Mouse (Mus musculus): ENCODE data around the gene Atxn7l1. TPM values are rescaled to one million over a fixed set of nuclear protein-coding genes. Genes with fewer than 3 reads are reported as not detected.

Gene Atxn7l1
- polyA plus RNA-seq, 1 experiment from 2014 or later = 11.4 TPM

DNA sequence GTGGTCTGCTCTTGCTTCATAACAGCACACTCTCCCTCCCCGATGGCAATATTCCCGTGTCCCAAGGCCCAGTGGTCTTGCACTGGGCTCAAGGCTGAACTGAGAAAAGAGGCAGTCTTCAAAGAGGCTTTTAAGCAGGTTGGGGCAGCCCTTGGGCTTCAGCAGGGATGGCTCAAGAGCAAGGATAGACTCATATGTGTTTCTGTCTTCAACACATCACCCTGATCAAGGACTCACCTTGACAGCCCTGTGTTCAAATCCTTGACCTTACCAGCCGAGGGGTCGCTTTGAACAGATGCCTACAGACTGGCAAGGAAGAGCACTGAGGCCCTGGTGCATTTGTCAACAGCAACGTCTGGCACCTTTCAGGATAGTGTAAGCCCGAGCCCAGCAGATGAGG lies 105.1 kb downstream of the Atxn7l1 start:
- ATAC-seq (ENCODE audit: low read depth) = no peak
- Histone ChIP-seq H3K27ac (replicated peaks; ENCODE audit: low read depth, low read length) (no peak overlapping the region), H3K4me3 (ENCODE audit: low read depth, low read length) (no peak overlapping the region)

DNA sequence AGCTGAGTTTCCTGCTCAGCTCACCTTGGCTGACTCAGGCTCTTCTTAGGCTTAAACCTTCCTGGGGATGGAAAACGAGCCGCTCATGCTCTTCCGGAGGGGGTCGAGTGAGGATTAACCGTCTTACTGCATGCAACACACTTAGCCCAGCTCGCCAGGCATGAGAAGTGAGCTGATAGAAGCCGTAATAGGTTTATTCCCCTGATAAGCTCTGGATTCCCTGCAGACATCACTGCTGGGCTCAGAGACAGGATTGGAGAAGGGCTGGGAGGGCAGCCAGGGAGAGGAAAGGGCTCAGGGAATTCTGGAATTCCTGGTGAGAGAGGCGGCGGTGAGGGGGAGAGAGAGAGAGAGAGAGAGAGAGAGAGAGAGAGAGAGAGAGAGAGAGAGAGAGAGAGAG lies 105.7 kb downstream of the Atxn7l1 start:
- H3K4me3 ChIP-seq (ENCODE audit: low read depth, low read length) = no peak overlapping the region
- H3K9ac ChIP-seq (ENCODE audit: low read depth, low read length) = no peak overlapping the region
- H3K4me2 ChIP-seq (ENCODE audit: low read depth, low read length) = no peak overlapping the region
- no peaks in the 10 kb centered on the region for H3K27me3 ChIP-seq (replicated peaks; ENCODE audit: control insufficient read depth, insufficient read depth, low read length)
- no peaks in the 10 kb centered on the region for H3K9me3 ChIP-seq (ENCODE audit: control insufficient read depth, low read length)
- peak; percentile 64 for DNase-seq (ENCODE audit: low spot score)
- peaks cover 11% of the 10 kb centered on the region for H3K4me1 ChIP-seq (ENCODE audit: control insufficient read depth, insufficient read depth, low read length)
- peak; percentile 73 for ATAC-seq (ENCODE audit: low read depth)
- H3K27ac ChIP-seq (replicated peaks; ENCODE audit: low read depth, low read length) = no peak overlapping the region
- 32% methylated on average over 9 of the region's 9 CpGs for WGBS
- H3K36me3 ChIP-seq (ENCODE audit: control insufficient read depth, insufficient read depth, low read length) = peaks cover 8% of the 10 kb centered on the region

More for the DNA sequence above, 105.1 kb downstream of the Atxn7l1 start:
- DNase-seq (ENCODE audit: low spot score) = no peak
- H3K9ac ChIP-seq (ENCODE audit: low read depth, low read length) = no peak overlapping the region
- peaks cover 8% of the 10 kb centered on the region for H3K36me3 ChIP-seq (ENCODE audit: control insufficient read depth, insufficient read depth, low read length)
- 72% methylated on average over 6 of the region's 6 CpGs for WGBS
- no peaks in the 10 kb centered on the region for H3K9me3 ChIP-seq (ENCODE audit: control insufficient read depth, low read length)
- H3K27me3 ChIP-seq (replicated peaks; ENCODE audit: control insufficient read depth, insufficient read depth, low read length) = no peaks in the 10 kb centered on the region
- peaks cover 11% of the 10 kb centered on the region for H3K4me1 ChIP-seq (ENCODE audit: control insufficient read depth, insufficient read depth, low read length)
- no peak overlapping the region for H3K4me2 ChIP-seq (ENCODE audit: low read depth, low read length)

DNA sequence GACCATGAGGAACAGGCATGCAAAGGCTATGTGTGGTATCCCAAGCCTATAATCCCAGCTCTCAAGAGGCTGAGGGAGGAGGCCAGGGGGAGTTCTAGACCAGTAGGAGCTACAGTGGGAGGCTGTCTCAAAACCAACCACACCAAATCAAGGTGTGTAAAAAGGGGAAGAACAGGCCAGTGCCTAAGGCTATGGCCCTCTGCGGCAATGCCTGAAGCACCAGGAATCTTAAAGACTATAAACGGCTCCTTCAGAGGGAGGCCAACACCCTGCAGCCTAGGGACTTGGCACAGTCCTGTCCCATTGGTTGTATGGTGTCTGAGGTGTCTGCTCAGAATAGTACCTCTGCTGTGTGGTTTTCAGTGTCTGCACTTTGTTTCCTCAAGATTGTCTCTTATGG lies 107.8 kb downstream of the Atxn7l1 start:
- ATAC-seq (ENCODE audit: low read depth) (no peak), DNase-seq (ENCODE audit: low spot score) (no peak)
- no peak overlapping the region for H3K4me2 ChIP-seq (ENCODE audit: low read depth, low read length)
- no peaks in the 10 kb centered on the region for H3K9me3 ChIP-seq (ENCODE audit: control insufficient read depth, low read length)
- H3K4me1 ChIP-seq (ENCODE audit: control insufficient read depth, insufficient read depth, low read length) = peaks cover 11% of the 10 kb centered on the region
- 57% methylated on average over 2 of the region's 2 CpGs for WGBS
- H3K9ac ChIP-seq (ENCODE audit: low read depth, low read length) = no peak overlapping the region
- H3K36me3 ChIP-seq (ENCODE audit: control insufficient read depth, insufficient read depth, low read length) = peaks cover 2% of the 10 kb centered on the region
- no peak overlapping the region for H3K4me3 ChIP-seq (ENCODE audit: low read depth, low read length)
- no peaks in the 10 kb centered on the region for H3K27me3 ChIP-seq (replicated peaks; ENCODE audit: control insufficient read depth, insufficient read depth, low read length)
- no peak overlapping the region for H3K27ac ChIP-seq (replicated peaks; ENCODE audit: low read depth, low read length)

DNA sequence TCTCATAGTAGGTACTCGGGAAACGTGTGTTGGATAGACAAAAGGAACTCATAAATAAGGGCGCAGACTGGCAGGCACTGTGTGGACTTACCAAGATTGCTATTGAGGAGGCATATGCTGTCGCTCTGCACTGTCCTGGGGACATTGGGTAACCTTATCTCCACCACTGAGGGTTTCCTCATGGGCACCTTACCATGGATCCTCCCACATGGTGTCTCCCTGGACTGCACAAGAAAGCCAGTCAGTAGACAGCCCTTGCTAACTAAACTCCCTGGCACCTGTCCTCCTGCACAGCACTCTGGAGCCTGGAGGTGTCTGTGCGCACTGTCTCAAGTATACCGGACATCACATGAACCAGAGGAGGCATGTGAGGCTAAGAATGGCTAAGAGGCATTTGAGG lies 108.9 kb downstream of the Atxn7l1 start:
- 92% methylated on average over 6 of the region's 6 CpGs for WGBS
- Histone ChIP-seq H3K36me3 (ENCODE audit: control insufficient read depth, insufficient read depth, low read length) (no peaks in the 10 kb centered on the region), H3K4me3 (ENCODE audit: low read depth, low read length) (no peak overlapping the region), H3K9ac (ENCODE audit: low read depth, low read length) (no peak overlapping the region), H3K9me3 (ENCODE audit: control insufficient read depth, low read length) (no peaks in the 10 kb centered on the region), H3K27ac (replicated peaks; ENCODE audit: low read depth, low read length) (no peak overlapping the region), H3K27me3 (replicated peaks; ENCODE audit: control insufficient read depth, insufficient read depth, low read length) (no peaks in the 10 kb centered on the region), H3K4me1 (ENCODE audit: control insufficient read depth, insufficient read depth, low read length) (peaks cover 11% of the 10 kb centered on the region), H3K4me2 (ENCODE audit: low read depth, low read length) (no peak overlapping the region)
- DNase-seq (ENCODE audit: low spot score) (no peak), ATAC-seq (ENCODE audit: low read depth) (no peak)

DNA sequence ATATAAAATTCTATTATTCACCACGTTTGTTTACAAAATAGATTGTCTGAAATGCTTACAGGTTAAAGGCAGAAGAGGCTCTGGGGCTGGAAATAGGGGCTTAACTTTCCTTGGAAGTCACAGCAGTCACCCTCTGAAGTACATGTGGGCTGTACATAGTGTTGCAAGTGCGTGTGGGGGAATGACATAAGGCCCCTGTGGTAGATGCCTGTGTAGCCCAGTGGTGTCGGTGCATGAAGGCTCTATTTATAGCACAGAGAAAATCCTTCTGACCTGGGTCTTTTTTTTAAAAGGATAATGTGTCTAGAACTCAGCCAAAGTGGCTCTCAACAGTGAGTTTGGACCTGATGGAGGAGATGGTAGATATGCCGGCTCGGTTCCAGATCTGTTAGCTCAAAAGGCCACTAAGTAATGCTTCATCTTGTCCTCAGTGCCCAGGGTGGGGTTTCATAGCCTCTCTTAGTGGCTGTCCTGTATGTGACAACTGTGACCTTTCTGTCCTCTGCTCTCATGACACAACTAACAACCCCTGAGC lies 111.6 kb downstream of the Atxn7l1 start:
- Histone ChIP-seq H3K9me3 (ENCODE audit: control insufficient read depth, low read length) (no peaks in the 10 kb centered on the region), H3K27ac (replicated peaks; ENCODE audit: low read depth, low read length) (no peak overlapping the region), H3K9ac (ENCODE audit: low read depth, low read length) (no peak overlapping the region), H3K27me3 (replicated peaks; ENCODE audit: control insufficient read depth, insufficient read depth, low read length) (no peaks in the 10 kb centered on the region), H3K4me1 (ENCODE audit: control insufficient read depth, insufficient read depth, low read length) (peaks cover 6% of the 10 kb centered on the region; the same call in 1 of the 2 replicates), H3K4me3 (ENCODE audit: low read depth, low read length) (no peak overlapping the region), H3K4me2 (ENCODE audit: low read depth, low read length) (no peak overlapping the region), H3K36me3 (ENCODE audit: control insufficient read depth, insufficient read depth, low read length) (no peaks in the 10 kb centered on the region)
- ATAC-seq (ENCODE audit: low read depth) = no peak
- WGBS = 85% methylated on average over 5 of the region's 5 CpGs
- no peak for DNase-seq (ENCODE audit: low spot score)

DNA sequence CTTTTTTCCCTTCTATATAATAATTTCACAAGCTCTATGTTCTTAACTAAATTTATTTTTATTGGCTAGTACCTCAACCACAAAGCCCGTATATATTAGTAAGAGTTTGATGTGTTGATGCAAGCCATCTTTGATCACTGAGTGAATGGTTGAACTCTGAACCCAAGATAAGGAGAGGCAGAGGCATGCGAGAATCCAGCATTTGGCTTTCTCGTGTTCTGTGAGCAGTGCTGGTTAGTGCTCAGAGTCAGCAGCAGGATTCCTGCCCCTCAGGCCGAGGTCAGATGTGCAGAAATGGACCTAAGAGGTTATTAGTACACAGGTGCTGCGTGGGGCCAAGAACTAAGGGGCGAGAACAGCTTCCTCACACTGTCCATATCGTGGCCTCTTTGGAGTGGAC lies 113.1 kb downstream of the Atxn7l1 start:
- no peak overlapping the region for H3K27ac ChIP-seq (replicated peaks; ENCODE audit: low read depth, low read length)
- no peaks in the 10 kb centered on the region for H3K27me3 ChIP-seq (replicated peaks; ENCODE audit: control insufficient read depth, insufficient read depth, low read length)
- H3K4me3 ChIP-seq (ENCODE audit: low read depth, low read length) = no peak overlapping the region
- H3K9me3 ChIP-seq (ENCODE audit: control insufficient read depth, low read length) = no peaks in the 10 kb centered on the region
- DNase-seq (ENCODE audit: low spot score) = no peak
- H3K9ac ChIP-seq (ENCODE audit: low read depth, low read length) = no peak overlapping the region
- no peaks in the 10 kb centered on the region for H3K36me3 ChIP-seq (ENCODE audit: control insufficient read depth, insufficient read depth, low read length)
- ATAC-seq (ENCODE audit: low read depth) = no peak
- H3K4me2 ChIP-seq (ENCODE audit: low read depth, low read length) = no peak overlapping the region
- 0 out of 2 replicates have a peak, but pooled peaks cover under 1% of the 10 kb centered on the region for H3K4me1 ChIP-seq (ENCODE audit: control insufficient read depth, insufficient read depth, low read length)
- 71% methylated on average over 7 of the region's 7 CpGs for WGBS

DNA sequence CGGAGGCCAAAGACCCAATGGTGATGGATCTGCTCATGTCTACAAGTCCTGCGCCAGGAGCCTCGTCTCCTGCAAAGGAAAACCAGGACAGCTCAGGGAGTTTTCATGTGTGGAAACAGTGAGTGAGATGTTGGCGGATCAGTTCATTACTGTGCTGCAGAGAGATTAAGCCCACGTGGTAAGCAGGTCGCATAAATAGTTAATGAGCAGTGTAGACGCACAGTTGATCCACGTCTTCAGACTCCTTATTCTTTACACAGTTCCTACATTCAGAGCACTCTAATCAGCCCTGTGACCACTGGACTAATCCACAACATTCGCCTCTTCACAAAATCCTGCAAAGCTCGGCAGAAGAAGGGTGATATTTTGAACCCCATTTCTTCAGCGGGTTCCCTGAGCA lies 118.4 kb downstream of the Atxn7l1 start:
- Histone ChIP-seq H3K4me2 (ENCODE audit: low read depth, low read length) (no peak overlapping the region), H3K4me1 (ENCODE audit: control insufficient read depth, insufficient read depth, low read length) (peaks cover 9% of the 10 kb centered on the region), H3K4me3 (ENCODE audit: low read depth, low read length) (no peak overlapping the region), H3K9me3 (ENCODE audit: control insufficient read depth, low read length) (no peaks in the 10 kb centered on the region), H3K27me3 (replicated peaks; ENCODE audit: control insufficient read depth, insufficient read depth, low read length) (no peaks in the 10 kb centered on the region), H3K9ac (ENCODE audit: low read depth, low read length) (no peak overlapping the region), H3K36me3 (ENCODE audit: control insufficient read depth, insufficient read depth, low read length) (no peaks in the 10 kb centered on the region), H3K27ac (replicated peaks; ENCODE audit: low read depth, low read length) (no peak overlapping the region)
- DNase-seq (ENCODE audit: low spot score) (no peak), ATAC-seq (ENCODE audit: low read depth) (no peak)
- 88% methylated on average over 11 of the region's 11 CpGs for WGBS

DNA sequence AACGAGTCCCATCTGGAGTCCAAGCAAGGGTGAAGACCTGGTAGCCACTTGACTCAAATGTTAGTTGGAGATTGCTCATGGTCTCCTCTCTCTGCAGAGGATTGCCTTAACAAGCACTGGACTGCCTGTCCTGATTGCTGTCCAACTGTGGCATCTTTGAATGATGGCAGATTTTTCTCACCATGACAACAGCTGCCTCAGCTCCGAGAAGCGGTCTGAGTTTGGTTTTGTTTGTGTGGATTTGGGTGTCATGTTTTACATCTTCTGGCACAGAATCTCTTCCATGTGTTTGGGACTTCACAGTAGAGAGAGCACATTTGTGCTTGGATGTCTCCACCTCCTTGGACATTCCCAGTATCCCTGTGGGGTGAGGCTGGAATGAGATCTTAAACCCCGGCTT lies 120.5 kb downstream of the Atxn7l1 start:
- no peaks in the 10 kb centered on the region for H3K9me3 ChIP-seq (ENCODE audit: control insufficient read depth, low read length)
- whole genome bisulfite sequencing = 47% methylated on average over 4 of the region's 4 CpGs
- peaks cover 9% of the 10 kb centered on the region for H3K4me1 ChIP-seq (ENCODE audit: control insufficient read depth, insufficient read depth, low read length)
- H3K27me3 ChIP-seq (replicated peaks; ENCODE audit: control insufficient read depth, insufficient read depth, low read length) = no peaks in the 10 kb centered on the region
- no peak overlapping the region for H3K27ac ChIP-seq (replicated peaks; ENCODE audit: low read depth, low read length)
- H3K36me3 ChIP-seq (ENCODE audit: control insufficient read depth, insufficient read depth, low read length) = no peaks in the 10 kb centered on the region
- no peak overlapping the region for H3K4me3 ChIP-seq (ENCODE audit: low read depth, low read length)
- H3K9ac ChIP-seq (ENCODE audit: low read depth, low read length) = no peak overlapping the region
- peak; percentile 63 for DNase-seq (ENCODE audit: low spot score)
- ATAC-seq (ENCODE audit: low read depth) = peak; percentile 37; the same call in 1 of the 2 replicates
- no peak overlapping the region for H3K4me2 ChIP-seq (ENCODE audit: low read depth, low read length)

DNA sequence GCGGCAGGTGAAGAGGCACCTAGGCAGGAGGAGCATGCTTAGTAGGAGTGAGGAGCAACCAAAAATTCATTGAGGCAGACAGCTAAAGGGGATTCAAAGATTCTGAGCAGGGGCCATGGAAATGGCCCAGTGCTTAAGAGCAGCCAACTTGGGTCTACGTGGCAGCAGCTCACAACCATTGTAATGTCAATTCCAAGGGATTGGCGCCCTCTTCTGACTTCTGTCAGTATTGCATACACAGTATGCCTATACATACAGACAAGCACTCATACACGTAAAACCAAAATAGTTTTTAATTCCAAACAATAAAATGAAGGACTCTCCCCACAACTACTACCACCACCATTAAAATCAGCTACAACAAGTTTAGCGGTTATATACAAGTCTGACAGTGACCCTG lies 122.2 kb downstream of the Atxn7l1 start:
- no peaks in the 10 kb centered on the region for H3K27me3 ChIP-seq (replicated peaks; ENCODE audit: control insufficient read depth, insufficient read depth, low read length)
- 75% methylated on average over 5 of the region's 5 CpGs for WGBS
- no peak for ATAC-seq (ENCODE audit: low read depth)
- H3K4me3 ChIP-seq (ENCODE audit: low read depth, low read length) = no peak overlapping the region
- no peak overlapping the region for H3K4me2 ChIP-seq (ENCODE audit: low read depth, low read length)
- DNase-seq (ENCODE audit: low spot score) = no peak
- peaks cover 9% of the 10 kb centered on the region for H3K4me1 ChIP-seq (ENCODE audit: control insufficient read depth, insufficient read depth, low read length)
- H3K9ac ChIP-seq (ENCODE audit: low read depth, low read length) = no peak overlapping the region
- no peak overlapping the region for H3K27ac ChIP-seq (replicated peaks; ENCODE audit: low read depth, low read length)
- no peaks in the 10 kb centered on the region for H3K9me3 ChIP-seq (ENCODE audit: control insufficient read depth, low read length)
- no peaks in the 10 kb centered on the region for H3K36me3 ChIP-seq (ENCODE audit: control insufficient read depth, insufficient read depth, low read length)
